Mouse (Mus musculus) layer of hippocampus, postnatal 36 days (tissue): ENCODE results near the gene Bloc1s1. TPM values are rescaled to one million over a fixed set of nuclear protein-coding genes. Genes with fewer than 3 reads are reported as not detected.

Source experiments
- DNase-seq, 2 experiments: peaks; one replicate each; pipeline ENCODE4 v3.0.0; 2022
- total RNA-seq, 2 experiments: library from RNA; stranded (reverse); gene quantifications; 2 replicates each; pipeline ENCODE4 v1.2.3; 2021

Gene Bloc1s1
- total RNA-seq, 2 experiments from 2014 or later, result 92.9 to 94.1 TPM

DNA sequence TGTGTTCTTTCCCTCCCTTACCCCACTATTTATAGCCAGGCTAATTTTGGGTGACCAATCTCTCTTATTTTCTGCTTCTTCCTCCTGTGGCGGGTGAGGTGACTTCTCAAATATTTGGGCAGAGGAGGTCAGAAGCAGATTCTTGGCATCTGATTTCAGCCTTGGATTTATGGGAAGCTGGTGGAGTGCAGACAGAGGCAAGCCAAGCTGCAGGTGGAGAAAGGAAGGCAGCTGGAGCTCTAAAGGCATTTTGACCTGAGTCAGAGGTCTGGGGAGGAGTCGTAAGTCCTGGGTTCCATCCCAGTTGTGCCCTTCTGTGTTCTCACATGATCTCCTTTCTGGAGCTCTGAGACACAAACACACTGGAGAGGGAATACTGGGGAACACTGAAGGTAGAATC is 7.6 kb upstream of the Bloc1s1 start:
- no peak for DNase-seq

DNA sequence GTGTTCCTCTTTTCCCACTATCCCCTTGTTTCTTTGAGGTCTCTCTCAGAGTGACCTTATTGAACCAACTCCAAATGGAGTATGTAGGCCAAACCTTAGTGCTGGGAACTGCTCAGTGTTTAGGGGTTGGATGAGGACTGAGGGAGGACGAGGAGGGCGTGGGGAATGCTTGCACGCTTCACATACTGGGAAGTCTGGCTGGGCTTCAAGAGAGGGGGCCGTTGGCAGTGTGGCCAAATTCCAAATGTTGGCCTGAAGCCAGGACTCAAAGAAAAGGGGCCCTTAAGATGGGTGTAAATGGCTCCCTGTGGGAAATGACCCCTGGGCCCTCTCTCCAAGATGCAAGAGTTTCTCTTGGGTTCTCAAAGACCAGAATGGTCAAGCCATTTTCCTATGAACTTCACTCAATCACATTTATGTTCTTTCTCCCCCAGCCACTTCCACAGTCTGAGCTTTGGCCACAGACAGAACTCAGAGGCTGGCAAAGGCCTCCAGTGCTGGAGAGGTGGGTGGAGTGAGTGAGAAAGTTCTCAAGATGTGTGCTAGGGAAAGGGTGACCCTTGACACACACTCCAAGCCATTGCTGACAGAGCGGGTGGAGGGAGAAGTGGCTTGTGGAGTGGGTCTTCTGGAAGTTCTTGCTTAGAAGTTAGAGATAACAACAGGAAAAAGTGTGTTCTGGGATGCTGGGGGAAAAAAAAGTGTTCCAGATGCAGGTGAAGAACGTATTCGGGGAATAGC is 6.0 kb upstream of the Bloc1s1 start:
- DNase-seq, result no peak

DNA sequence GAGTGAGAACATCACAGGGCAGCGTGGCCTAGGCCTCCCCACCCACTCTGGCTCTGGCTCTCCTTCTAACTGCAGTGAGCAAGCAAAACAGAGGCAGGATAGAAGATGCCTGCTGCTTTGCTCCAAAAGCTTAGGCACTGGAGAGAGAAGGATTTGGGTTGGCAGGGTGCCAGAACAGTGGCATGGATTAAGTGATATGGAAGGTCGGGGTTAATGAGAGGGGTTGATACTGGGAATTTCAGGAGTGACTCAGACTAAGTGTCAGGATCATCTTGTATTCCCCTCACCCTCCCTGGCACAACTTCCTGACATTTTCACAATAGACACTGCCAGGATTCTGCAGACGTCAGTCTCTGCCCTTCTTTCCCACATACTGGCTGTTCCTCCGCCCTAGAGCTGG is 4.5 kb upstream of the Bloc1s1 start:
- no peak for DNase-seq

DNA sequence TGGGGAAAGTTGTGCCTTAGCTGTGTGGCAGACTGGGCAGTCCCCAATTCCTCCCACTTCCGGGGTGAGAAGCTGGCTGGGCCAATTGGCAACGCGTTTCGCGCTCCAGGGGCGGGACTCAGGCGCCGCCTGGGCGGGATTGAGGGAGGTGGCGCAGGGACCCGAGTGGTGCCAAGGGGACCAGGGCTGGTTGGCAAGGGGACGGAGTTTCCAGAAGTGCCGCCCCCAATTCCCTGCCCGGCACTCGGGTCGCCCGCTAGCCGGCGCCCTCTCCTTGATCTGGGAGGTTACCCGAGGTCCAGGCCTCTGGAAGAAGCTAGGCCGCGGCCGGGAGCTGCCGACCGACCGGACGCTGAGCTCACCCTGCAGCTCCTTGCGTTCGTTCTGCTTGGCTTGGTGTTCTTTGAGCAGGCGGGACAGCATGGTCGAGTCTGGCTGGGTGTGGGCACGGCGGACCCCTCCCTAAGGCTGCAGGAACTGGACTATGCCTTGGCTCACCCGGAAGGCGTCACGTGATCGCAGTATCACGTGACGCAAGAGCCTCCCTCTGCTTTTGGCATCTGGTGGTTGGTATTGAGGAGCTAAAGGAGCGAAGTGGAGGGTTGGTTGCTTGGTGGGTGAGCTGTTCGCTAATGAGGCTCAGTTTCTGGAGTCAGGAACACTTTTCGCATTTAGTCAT is 683 bp downstream of the Bloc1s1 start:
- peak; percentile 94 to 96 for DNase-seq

DNA sequence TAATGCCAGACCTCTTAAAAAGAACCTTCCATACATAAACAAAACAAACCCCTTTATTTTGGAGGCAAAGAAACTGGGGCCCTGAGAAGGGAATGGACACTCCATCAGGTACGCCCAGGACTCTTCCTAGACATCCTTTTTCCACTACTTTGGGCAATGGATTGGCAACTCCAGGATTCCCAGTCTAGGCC is 1.1 kb downstream of the Bloc1s1 start, which contains the start of gene Rdh5:
Gene Rdh5 (minus strand): TSS at position 67 of the 191 bp plus-strand sequence.
- DNase-seq, result no peak

DNA sequence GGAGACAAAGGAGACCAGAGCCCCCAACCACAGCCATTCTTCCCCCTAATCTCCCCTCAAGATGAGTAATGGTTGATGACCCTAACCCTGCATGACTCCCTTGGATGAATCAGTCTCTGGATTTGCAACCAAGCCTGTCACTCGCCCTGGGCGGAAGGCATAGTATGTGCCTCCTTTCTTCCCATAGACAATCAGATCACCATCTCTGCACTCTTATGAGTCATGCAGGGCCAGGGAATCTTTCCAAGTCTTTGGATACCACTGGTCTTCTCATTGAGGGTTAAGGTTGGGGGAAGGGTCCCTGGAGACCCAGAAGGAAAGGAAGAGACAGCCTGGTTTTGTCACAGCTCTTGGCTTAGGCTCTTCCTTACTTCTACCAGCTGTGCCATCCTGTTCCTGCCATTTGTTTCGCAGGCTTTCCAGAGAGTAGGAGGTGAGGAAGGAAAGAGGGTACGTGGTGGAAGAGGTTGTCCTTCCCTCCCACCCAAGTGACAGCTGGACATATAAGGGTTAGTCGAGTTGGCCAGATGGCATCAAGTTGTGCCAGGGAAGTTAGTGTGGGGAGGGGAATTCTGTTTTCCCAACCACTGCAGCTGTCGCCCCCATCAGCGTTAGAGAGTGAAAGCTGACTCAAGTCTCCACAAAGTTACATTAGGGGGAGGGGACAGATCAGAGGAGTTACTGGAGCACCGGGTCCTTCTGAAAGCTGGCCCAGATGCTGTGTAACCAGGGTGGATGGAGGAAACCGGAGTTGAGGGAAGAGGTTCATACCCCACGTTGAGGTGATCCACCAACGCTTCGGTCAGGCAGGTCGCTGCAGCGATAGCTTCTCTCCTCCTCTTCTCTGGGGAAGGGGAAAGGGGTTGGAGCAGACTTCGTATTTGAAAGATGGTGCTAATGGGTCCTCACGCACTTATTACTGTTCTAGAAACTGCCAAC is 1.7 kb downstream of the Bloc1s1 start:
- no peak for DNase-seq

DNA sequence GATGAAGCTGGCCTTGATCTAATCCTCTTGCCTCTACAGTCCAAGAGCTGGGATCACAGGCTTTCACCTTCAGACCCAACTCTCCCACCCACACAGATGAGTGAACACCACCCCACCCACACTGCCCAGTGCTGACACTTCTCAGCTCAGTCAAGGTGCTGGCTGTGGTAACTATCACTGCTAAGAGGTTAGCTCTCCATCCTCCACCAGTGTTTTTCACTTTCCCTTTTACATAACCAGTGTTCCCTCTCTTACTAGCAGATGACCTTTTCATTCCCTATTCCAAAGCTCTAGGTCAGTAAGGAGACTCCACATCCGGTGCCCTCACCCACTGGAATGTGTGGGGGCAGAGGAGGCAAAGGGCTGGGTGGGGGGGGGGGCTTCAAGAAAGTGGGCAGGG is 2.6 kb downstream of the Bloc1s1 start:
- no peak for DNase-seq

DNA sequence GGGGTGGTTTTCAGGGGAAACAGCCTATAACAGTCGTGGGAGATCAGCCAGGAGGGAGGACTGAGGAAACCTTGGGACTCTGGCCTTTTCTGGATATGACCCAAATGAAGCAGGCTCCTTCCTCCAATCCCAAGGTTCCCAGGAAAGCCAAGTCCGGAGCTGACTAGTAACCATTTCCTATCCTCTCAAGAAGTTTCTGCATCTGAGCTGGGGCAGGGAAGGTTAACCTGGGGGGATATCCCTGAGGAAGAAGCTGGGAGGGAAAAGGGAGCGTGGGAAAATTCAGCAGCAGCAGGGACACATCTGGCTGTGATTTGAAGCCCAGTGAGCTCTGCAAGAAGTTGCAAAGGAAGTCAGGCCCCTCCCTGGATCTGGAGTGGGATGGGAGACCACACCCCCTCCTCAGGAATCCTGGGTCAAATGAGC is 3.1 kb downstream of the Bloc1s1 start:
- DNase-seq, result no peak

DNA sequence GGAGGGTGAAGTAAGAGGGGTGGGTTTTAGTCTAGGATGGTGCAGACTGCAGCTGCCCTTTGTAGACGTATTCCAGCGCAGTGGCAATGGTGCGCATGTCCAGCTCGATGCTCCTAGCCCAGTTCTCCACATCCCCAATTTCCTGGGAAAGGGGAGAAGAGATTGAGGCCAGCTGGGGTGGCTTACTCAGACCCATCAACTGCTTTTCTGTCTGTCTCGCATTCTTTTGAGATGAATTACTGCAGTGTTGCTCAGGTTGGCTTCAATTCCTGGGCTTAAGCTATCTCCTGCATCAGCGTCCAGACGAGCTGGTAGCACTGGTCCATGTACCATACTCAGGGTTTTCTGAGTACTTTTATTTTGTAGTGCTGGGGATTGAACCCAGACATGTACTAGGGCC is 3.9 kb downstream of the Bloc1s1 start:
- no peak for DNase-seq

DNA sequence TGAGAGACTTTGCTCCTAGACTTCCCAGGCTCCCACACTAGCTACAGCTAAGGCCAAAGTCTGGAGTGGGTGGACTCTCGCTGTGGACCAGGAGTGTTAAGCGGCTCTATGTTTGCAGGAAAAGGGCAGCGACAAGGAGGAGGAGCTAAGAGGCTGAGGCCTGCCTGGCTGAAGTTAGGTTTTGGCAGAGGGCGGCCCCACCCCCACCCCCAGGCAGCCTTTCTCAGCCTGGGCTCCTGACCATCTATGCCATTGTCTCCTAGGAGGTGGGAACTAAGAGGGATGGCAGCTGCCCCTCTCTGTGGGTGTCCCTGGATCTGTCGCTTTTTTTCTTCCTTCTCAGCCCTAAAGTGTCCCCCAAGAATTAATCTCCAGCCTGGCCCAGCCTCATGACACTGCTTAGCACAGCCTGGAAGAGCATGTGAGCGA is 4.6 kb downstream of the Bloc1s1 start:
- DNase-seq, result no peak

DNA sequence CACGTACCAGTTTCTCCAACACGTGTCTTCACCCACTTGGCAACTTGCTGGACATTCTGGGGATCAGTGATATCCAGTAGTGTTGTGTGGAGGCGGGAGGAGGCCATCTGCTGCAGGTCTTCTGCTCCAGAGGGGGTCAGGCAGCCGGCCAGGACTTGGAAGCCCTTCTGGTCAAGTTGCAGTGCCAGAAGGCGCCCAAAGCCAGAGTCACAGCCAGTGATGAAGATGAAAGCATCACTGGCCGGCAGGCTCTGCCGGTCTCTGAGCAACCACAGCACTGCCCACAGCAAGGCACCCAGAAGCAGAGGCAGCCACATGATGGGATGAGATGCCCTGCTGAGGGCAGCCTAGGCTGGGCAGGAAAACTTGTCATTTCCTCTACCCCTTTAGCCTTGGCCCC is 5.6 kb downstream of the Bloc1s1 start:
- no peak for DNase-seq

DNA sequence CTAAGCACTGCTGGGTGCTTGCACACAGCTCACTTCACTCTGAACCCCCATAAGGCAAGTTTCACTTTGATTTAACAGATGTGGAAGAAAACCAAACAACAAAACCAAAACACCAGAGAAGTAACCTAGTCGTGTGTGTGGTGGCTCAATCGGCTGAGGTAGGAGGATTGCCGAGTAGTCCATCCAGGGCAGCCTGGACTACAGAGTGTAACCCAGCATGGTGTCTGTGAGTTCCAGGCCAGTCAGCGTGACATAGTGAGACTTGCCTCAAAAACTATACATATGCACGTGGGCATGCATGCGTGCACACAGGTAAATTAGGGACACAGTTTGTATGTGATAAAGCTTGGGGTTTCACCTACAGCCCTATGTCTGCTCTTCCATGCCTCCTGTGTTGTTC is 6.4 kb downstream of the Bloc1s1 start:
- DNase-seq, result no peak

DNA sequence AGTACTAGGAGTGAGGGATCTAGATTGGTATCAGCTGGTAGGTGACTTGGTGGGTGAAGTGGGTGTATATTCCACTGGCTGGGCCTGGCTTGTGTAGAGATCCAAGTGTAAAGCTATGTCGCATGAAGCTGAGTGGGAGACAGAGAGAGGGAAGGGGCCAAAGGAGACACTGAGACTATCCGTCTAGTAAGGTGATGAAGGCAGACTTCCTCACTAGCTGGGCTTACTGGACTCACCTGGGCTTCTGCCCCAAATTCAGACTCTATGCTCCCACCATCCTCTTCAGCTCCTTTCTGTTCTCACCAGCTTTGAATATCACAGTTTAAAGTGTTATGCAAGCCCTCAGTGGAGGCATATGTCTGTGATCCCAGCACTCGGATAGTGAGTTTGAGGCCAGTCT is 7.2 kb downstream of the Bloc1s1 start:
- no peak for DNase-seq

DNA sequence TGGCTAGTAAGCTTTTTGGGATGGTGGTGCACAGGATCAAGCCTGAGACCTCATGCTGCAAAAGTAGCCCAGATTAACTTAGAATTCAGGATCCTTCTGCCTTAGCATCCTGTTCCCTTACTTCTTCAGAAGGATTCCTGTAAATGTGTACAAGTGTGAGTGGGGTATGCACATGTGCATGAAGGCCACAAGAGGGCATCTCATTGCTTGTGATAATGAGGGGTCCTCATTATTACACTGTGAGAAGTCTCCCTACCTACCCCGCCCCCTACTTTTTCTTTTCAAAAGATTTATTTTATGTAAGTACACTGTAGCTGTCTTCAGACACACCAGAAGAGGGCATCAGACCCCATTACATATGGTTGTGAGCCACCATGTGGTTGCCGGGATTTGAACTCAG is 8.3 kb downstream of the Bloc1s1 start:
- DNase-seq, result no peak

DNA sequence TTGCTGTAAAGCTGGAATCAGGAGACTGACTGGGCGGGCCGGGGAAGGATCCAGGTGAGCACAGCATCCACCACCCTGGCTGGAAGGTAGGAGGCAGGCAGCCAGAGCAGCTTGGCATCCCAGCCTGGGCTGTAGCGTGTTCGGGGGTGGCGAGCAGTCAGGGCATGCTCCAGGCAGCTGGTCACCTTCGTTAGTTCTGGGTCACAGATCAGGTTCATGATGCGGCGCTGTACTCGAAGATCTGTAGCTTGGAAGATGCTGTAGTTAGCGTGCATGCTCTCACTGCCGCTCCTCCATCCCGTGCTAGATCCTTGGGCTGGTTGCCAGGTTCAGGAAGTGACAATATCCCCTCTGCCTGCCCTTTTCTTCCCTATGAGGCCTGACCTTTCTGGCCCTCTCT is 10.1 kb downstream of the Bloc1s1 start:
- no peak for DNase-seq

DNA sequence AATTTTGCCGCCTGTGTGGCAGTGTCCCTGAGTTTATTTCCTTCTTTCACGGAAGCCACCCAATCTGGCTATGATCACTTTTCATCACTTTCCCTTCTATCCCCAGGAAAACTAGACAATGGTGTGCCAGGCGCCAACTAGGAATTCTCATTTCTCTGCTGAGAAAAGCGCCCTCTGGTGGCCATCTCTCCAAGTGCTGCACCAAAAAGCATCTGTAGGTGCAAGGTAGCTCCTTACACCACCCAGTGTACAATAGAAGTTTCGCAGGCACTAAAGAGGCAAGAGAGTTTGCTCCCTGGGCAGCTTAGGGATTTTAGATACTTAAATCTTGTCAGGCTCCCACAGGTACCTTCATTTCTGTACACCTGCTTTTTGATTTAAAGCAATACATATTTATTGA is 10.6 kb downstream of the Bloc1s1 start:
- peak; percentile 85 to 86 for DNase-seq

DNA sequence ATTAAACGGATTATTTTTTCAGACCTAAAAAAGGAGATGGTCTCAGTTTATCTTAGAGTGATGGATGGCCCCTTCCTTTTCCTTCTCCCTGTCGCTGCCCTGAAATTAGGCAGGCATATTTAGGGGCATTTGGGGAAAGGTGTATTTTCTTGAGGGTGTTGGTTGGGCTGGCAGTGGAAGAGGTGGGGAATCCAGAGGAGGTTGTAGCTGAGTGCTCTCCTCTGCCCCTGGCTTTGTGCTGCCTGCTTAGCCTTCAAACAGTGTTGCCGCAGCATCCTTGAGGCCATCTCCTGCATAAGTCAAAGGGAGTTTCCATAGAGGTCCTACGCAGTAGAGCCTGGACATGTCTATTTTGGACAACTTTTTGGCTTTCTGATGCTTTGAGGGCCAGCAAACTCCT is 11.0 kb downstream of the Bloc1s1 start:
- no peak for DNase-seq

DNA sequence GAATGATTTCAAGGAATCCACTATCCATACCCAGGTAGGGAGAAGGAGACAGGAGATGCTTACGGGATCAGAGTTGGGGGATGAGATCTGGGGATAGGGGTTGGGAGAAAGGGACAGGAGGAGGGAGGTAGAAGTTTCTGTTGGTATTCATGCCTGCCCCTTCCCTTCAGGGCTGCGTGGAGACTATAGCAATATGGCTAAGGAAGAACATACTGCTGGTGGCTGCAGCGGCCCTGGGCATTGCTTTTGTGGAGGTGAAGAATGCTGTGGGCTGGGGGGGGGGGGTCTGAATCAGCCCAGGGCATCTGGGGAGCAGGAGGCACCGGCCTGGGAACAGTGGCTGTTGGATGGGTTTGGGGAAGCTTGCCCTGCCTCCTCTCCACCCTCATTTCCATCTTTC is 11.6 kb downstream of the Bloc1s1 start:
- DNase-seq, result no peak

DNA sequence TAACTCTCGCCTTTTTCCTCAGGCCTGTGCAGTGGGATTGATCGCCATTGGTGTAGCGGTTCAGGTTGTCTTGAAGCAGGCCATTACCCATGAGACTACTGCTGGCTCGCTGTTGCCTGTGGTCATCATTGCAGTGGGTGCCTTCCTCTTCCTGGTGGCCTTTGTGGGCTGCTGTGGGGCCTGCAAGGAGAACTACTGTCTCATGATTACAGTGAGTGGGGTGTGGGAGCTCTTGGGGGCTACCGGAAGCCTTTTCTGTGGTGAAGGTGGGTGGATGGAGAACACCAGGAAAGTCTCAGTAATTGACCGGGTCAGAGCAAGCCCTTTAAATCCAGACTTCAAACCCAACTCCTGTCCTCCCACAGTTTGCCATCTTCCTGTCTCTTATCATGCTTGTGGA is 12.4 kb downstream of the Bloc1s1 start:
- no peak for DNase-seq

DNA sequence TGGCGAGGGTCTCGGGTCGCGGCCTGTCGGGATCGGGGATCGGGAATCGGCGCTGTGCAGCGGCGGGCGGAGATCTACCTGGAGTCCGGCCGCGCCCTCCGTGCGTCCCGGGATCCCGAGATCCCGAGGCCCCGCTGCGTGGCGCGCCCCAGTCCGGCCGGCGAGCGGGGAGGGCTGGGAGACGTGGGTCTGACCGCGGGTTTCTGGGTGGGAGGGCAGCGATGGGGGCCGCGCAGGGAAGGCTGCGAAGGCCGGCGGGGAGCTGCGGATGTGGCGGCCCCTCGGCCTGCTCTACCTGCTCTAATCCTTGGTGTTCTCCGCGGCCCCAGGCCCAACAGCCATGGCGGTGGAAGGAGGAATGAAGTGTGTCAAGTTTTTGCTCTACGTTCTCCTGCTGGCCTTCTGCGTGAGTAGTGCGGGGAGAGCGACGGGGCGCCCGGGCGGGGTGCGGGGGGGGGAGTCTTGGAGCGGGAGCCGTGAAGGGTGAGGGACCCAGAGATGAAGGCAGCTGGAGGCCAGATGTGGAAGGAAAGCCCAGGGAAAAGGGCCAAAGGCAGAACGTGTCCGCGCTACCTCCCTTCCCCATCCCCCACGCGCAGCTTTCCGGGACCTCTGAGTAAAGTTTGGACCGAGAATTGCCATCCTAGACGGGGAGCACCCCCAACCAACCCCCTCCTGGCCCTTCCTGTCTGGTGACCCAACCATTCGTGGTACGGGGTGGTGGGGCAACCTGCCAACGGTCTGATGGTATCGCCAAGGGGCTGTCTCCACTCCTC is 13.6 kb downstream of the Bloc1s1 start:
- DNase-seq, result peak; percentile 53 to 67

DNA sequence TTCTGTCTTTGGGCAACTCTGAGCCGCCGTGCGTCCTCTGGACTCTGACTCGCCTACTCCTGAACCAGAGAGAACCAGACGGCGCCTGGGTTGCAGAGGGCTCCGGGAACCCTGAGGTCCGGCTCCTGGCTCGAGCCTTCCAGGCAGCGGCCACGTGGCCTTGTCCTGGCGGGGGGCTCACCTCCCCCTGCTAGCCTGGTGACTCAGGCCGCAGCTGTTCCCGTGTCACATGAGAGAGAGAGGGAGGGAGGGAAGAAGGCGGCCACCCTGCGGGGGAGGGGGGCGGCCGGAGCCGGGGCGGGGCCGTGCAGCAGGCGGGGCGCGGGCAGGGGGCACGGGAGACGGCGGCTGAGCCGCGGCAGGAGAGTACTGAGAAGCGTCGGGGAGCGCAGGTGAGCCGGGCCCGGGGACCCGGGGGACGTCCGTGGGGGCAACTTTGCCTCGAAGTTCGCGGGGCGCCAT is 14.2 kb downstream of the Bloc1s1 start:
- peak; percentile 71 to 78 for DNase-seq

DNA sequence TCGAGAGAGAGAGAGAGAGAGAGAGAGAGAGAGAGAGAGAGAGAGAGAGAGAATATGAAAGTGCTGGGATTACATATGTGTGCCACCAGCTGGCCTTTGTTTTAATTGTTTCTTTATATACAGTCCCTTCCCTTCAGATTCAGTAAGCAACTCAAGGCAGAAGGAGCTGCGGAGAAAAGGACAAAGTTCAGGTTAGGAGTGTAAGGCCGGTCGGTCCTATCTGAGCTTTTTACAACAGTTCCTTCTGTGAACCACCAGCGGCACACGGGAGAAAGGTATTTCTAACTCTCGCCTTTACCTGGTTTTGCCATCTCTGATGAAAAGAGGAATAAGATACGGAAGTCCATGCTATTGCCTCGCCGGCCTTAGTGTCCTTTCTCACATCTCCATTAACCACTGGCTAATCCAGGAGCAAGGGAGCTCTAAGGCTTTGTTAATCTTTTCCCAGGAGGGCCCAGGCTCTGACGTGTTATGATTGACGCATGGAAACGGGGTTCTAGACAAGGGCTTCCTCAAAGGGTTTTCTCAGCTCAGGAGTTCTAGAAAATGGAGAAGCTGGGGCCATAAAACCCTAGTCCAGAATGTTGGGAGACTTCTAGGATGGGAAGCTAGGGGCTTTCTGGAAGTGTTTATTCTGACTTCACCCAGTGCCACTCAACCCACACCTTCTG is 14.9 kb downstream of the Bloc1s1 start:
- no peak for DNase-seq
